Mouse (Mus musculus): ENCODE data around the gene Pcbp1. TPM values are rescaled to one million over a fixed set of nuclear protein-coding genes. Genes with fewer than 3 reads are reported as not detected.
"Not testable (repeated sequence)": the region's sequence is repeated elsewhere in the genome, so short reads cannot be mapped to it uniquely, and the experiment has no call there.

The Pcbp1 gene
- total and polyA plus RNA-seq, 3 experiments: 68.9 to 337 (median 73.0) TPM

DNA sequence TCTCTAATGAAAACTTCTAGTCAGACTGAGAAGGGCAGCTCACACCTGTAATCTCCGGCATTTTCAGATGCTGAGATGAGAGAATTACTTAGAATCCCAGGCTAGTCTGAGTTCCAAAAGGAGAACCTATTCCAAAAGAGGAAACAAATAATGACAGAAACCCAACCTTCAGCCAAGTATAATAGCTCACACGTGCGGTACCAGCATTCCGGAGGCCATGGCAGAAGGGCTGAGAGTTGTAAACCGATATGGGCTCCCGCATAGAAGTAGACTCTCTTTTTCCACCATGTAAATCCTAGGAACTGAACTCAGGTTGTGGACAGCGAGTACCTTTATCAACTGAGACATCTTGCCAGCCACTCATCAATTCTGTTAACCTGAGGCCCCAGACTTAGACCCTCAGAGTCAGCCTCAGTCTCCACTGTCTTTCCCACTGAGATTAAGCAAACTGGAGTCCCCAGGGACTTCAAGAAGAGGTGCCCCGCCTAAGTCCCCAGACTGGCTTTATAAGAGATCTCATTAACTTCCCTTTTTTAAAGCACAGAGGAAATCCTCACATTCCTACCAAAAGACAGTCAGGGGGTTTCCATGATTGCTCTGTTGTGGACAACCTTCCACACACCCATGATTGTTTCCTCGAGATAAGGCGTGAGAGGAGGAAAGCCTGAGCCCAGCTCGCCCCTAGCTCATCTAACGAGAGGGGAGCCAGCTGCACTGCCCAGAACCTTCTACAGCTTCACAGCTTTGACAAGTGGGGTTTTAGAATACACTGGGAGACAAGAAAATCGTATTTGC is 32.5 kb downstream of the Pcbp1 start:
- TF ChIP-seq MAX (IDR thresholded peaks at IDR 0.05; ENCODE audit: low read length) (no peak), ELF1 (IDR thresholded peaks at IDR 0.05; ENCODE audit: low read depth, low read length) (no peak), JUN (IDR thresholded peaks at IDR 0.05; ENCODE audit: insufficient read depth, low read depth, low read length) (no peak), MXI1 (IDR thresholded peaks at IDR 0.05; ENCODE audit: low read depth, low read length) (no peak), USF1 (IDR thresholded peaks at IDR 0.05; ENCODE audit: low read depth, low read length) (no peak), IRF4 (IDR thresholded peaks at IDR 0.05; ENCODE audit: low read depth, low read length) (no peak), POLR2AphosphoS2 (IDR thresholded peaks at IDR 0.05; ENCODE audit: low read depth, low read length) (no peak), MYC (IDR thresholded peaks at IDR 0.05; ENCODE audit: low read depth, low read length) (no peak), JUND (conservative IDR thresholded peaks at IDR 0.05; ENCODE audit: low read depth, low read length) (no peak), ZKSCAN1 (IDR thresholded peaks at IDR 0.05; ENCODE audit: borderline replicate concordance, low read depth, low read length) (no peak), CHD2 (IDR thresholded peaks at IDR 0.05; ENCODE audit: low read length) (no peak), E2F4 (IDR thresholded peaks at IDR 0.05; ENCODE audit: insufficient replicate concordance, low read depth, low read length) (no peak), BHLHE40 (IDR thresholded peaks at IDR 0.05; ENCODE audit: low read depth, low read length) (no peak)
- Histone ChIP-seq H3K4me2 (ENCODE audit: insufficient read depth, low read depth, poor library complexity, severe bottlenecking) (no peak overlapping the region), H3K27me3 (replicated peaks) (no peaks in the 10 kb centered on the region), H3K9me3 (replicated peaks; ENCODE audit: low read length) (peaks cover 6% of the 10 kb centered on the region), H3K27ac (ENCODE audit: insufficient read depth, low read depth) (no peak overlapping the region), H3K4me3 (replicated peaks in 1 of 3; ENCODE audit: low read depth in 2 of 3, low read length in 2 of 3, poor library complexity in 1 of 3) (no peak overlapping the region), H3K9ac (ENCODE audit: insufficient read depth, low read depth) (no peak overlapping the region), H3K36me3 (replicated peaks in 1 of 2; ENCODE audit: control insufficient read depth in 1 of 2, insufficient read depth in 1 of 2, low read length in 1 of 2) (no peaks in the 10 kb centered on the region), H3K4me1 (ENCODE audit: control insufficient read depth in 1 of 2, insufficient read depth in 2 of 2) (peaks cover 6 to 29% of the 10 kb centered on the region in 2 experiments; a peak in 3 of 4 replicates), H3K79me2 (replicated peaks; ENCODE audit: control insufficient read depth, extremely low read depth, insufficient read depth, poor library complexity, severe bottlenecking) (no peaks in the 10 kb centered on the region)
- dilution Hi-C loops (cut with MboI; ENCODE audit: extremely low pct_ligation_motif_present, extremely low pct_unique_long_range_greater_than_20kb, low sequenced_read_pairs) (no loop called here), in situ Hi-C loops (cut with MboI; ENCODE audit: low pct_ligation_motif_present, low pct_unique_long_range_greater_than_20kb, low sequenced_read_pairs) (no loop called here)
- no peak for DNase-seq (ENCODE audit: extremely low read depth)

DNA sequence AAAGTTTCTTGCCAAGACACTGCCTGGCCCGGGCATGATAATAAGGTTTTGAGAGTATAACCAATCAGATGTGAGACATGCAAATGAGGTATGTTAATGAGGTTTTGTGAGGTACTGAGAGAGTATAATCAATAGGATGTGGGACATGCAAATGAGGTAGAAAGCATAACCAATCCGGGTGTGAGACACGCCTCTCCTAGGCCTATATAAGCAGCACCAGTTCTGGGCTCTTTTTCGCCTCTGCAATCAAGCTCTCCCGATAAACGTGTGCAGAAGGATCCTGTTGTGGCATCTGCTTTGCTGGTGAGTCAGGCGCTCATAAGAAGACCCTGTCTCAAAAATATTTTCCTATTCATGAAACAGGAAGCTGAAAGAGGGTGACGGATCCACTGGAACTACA is 35.7 kb downstream of the Pcbp1 start:
- not testable (repeated sequence) for DNase-seq (ENCODE audit: extremely low read depth); H3K9me3 ChIP-seq (replicated peaks; ENCODE audit: low read length)

More for the DNA sequence above, 35.7 kb downstream of the Pcbp1 start:
- H3K36me3 ChIP-seq (replicated peaks in 1 of 2; ENCODE audit: control insufficient read depth in 1 of 2, insufficient read depth in 1 of 2, low read length in 1 of 2); H3K4me3 ChIP-seq (replicated peaks in 1 of 3; ENCODE audit: low read depth in 2 of 3, low read length in 2 of 3, poor library complexity in 1 of 3); H3K79me2 ChIP-seq (replicated peaks; ENCODE audit: control insufficient read depth, extremely low read depth, insufficient read depth, poor library complexity, severe bottlenecking); dilution Hi-C loops (cut with MboI; ENCODE audit: extremely low pct_ligation_motif_present, extremely low pct_unique_long_range_greater_than_20kb, low sequenced_read_pairs); in situ Hi-C loops (cut with MboI; ENCODE audit: low pct_ligation_motif_present, low pct_unique_long_range_greater_than_20kb, low sequenced_read_pairs); H3K4me2 ChIP-seq (ENCODE audit: insufficient read depth, low read depth, poor library complexity, severe bottlenecking); H3K9ac ChIP-seq (ENCODE audit: insufficient read depth, low read depth); H3K27me3 ChIP-seq (replicated peaks); H3K27ac ChIP-seq (ENCODE audit: insufficient read depth, low read depth): not testable (repeated sequence)
- H3K4me1 ChIP-seq (ENCODE audit: control insufficient read depth in 1 of 2, insufficient read depth in 2 of 2): peaks cover 11 to 35% of the 10 kb centered on the region in 2 experiments
